Mouse (Mus musculus): Measurements from ENCODE around the gene Gm13287.
"Not testable (repeated sequence)": the region's sequence is repeated elsewhere in the genome, so short reads cannot be mapped to it uniquely, and the experiment has no call there.

Gene Gm13287

GRCm38 (mm10) chr4:88802954-88803353, at the start of gene Gm13287:
Gm13287 (plus strand) TSS chr4:88803254.
- DNase-seq (ENCODE audit: low spot score), result not testable (repeated sequence)

- DNase-seq (ENCODE audit: low spot score), result not testable (repeated sequence)
Measured at GRCm38 (mm10) chr4:88754818-88755340, 48.2 kb upstream of the Gm13287 start, which contains the start of gene Gm13271. Gm13271 (plus strand) TSS chr4:88754868.

- DNase-seq (ENCODE audit: low spot score), result not testable (repeated sequence)
Measured at GRCm38 (mm10) chr4:88756581-88757513, 46.2 kb upstream of the Gm13287 start.

- DNase-seq (ENCODE audit: low spot score), result not testable (repeated sequence)
Measured at GRCm38 (mm10) chr4:88757628-88758031, 45.4 kb upstream of the Gm13287 start.

GRCm38 (mm10) chr4:88758751-88759150, 44.3 kb upstream of the Gm13287 start:
- not testable (repeated sequence) for DNase-seq (ENCODE audit: low spot score)

GRCm38 (mm10) chr4:88759610-88760268, 43.3 kb upstream of the Gm13287 start, which contains the start of gene Gm13283:
Gm13283 (plus strand) TSS chr4:88760119.
- DNase-seq (ENCODE audit: low spot score), result not testable (repeated sequence)

- DNase-seq (ENCODE audit: low spot score), result not testable (repeated sequence)
Measured at GRCm38 (mm10) chr4:88760431-88760830, 42.6 kb upstream of the Gm13287 start.

- not testable (repeated sequence) for DNase-seq (ENCODE audit: low spot score)
Measured at GRCm38 (mm10) chr4:88761776-88762175, 41.3 kb upstream of the Gm13287 start.

- DNase-seq (ENCODE audit: low spot score), result not testable (repeated sequence)
Measured at GRCm38 (mm10) chr4:88762341-88762740, 40.7 kb upstream of the Gm13287 start.

GRCm38 (mm10) chr4:88763384-88764018, 39.6 kb upstream of the Gm13287 start:
- DNase-seq (ENCODE audit: low spot score), result not testable (repeated sequence)

- not testable (repeated sequence) for DNase-seq (ENCODE audit: low spot score)
Measured at GRCm38 (mm10) chr4:88773534-88773933, 29.5 kb upstream of the Gm13287 start, which contains the start of gene Gm13290. Gm13290 (plus strand) TSS chr4:88773834.

- not testable (repeated sequence) for DNase-seq (ENCODE audit: low spot score)
Measured at GRCm38 (mm10) chr4:88776622-88777021, 26.4 kb upstream of the Gm13287 start, which contains the start of gene Gm13289. Gm13289 (plus strand) TSS chr4:88776922.

GRCm38 (mm10) chr4:88779550-88779949, 23.5 kb upstream of the Gm13287 start, which contains the start of gene Gm13272:
Gm13272 (plus strand) TSS chr4:88779850.
- not testable (repeated sequence) for DNase-seq (ENCODE audit: low spot score)

GRCm38 (mm10) chr4:88780320-88780719, 22.7 kb upstream of the Gm13287 start:
- not testable (repeated sequence) for DNase-seq (ENCODE audit: low spot score)

GRCm38 (mm10) chr4:88781831-88782230, 21.2 kb upstream of the Gm13287 start, which contains the start of gene Ifnz:
Ifnz (plus strand) TSS chr4:88782131.
- DNase-seq (ENCODE audit: low spot score), result not testable (repeated sequence)

GRCm38 (mm10) chr4:88782335-88782734, 20.7 kb upstream of the Gm13287 start:
- DNase-seq (ENCODE audit: low spot score), result not testable (repeated sequence)

- not testable (repeated sequence) for DNase-seq (ENCODE audit: low spot score)
Measured at GRCm38 (mm10) chr4:88785409-88785808, 17.6 kb upstream of the Gm13287 start, which contains the start of gene Gm13276. Gm13276 (plus strand) TSS chr4:88785709.

GRCm38 (mm10) chr4:88788402-88788801, 14.7 kb upstream of the Gm13287 start, which contains the start of gene Gm13277:
Gm13277 (plus strand) TSS chr4:88788632.
- not testable (repeated sequence) for DNase-seq (ENCODE audit: low spot score)

- not testable (repeated sequence) for DNase-seq (ENCODE audit: low spot score)
Measured at GRCm38 (mm10) chr4:88791250-88791649, 11.8 kb upstream of the Gm13287 start, which contains the start of gene Gm13278. Gm13278 (plus strand) TSS chr4:88791550.

- DNase-seq (ENCODE audit: low spot score), result not testable (repeated sequence)
Measured at GRCm38 (mm10) chr4:88793936-88794675, 8.9 kb upstream of the Gm13287 start, which contains the start of gene Gm13275. Gm13275 (plus strand) TSS chr4:88794487.

Data from c-Kit-positive CD71-positive TER-119-positive erythroid progenitor cells, embryonic 14.5 days (primary cell).